Mouse (Mus musculus): ENCODE data around the gene Vcp.

- TF ChIP-seq CTCF (IDR thresholded peaks at IDR 0.05; ENCODE audit: low read depth) (no peak), EP300 (IDR thresholded peaks at IDR 0.05; ENCODE audit: low read depth) (no peak)
Measured at GRCm38 (mm10) chr4:42941396-42941795, 58.9 kb downstream of the Vcp start.

Data from heart, postnatal 0 days (tissue).